Mouse (Mus musculus): Measurements from ENCODE around the gene Zfp865. TPM values are rescaled to one million over a fixed set of nuclear protein-coding genes. Genes with fewer than 3 reads are reported as not detected.
A peak's percentile ranks its signal among the peaks of the same experiment; 100 is the strongest.
"Not testable (repeated sequence)": the region's sequence is repeated elsewhere in the genome, so short reads cannot be mapped to it uniquely, and the experiment has no call there.

The Zfp865 gene
- polyA plus RNA-seq, 1 experiment from 2014 or later = 6.9 TPM

- Histone ChIP-seq H3K4me3 (peak overlapping the region; percentile 98), H3K4me2 (replicated peaks) (peak overlapping the region; percentile 73), H3K36me3 (peaks cover 51% of the 10 kb centered on the region), H3K4me1 (peaks cover 13% of the 10 kb centered on the region), H3K9ac (peak overlapping the region; percentile 98; the same call in 1 of the 2 replicates)
- peak; percentile 57 for ATAC-seq (ENCODE audit: low FRiP score, low read depth)
- H3K27ac ChIP-seq; H3K9me3 ChIP-seq; H3K27me3 ChIP-seq (replicated peaks): not testable (repeated sequence)
- 51% methylated on average over 9 of the region's 13 CpGs for WGBS
Measured at GRCm38 (mm10) chr7:5079365-5080009, 59.3 kb downstream of the Zfp865 start.

DNA sequence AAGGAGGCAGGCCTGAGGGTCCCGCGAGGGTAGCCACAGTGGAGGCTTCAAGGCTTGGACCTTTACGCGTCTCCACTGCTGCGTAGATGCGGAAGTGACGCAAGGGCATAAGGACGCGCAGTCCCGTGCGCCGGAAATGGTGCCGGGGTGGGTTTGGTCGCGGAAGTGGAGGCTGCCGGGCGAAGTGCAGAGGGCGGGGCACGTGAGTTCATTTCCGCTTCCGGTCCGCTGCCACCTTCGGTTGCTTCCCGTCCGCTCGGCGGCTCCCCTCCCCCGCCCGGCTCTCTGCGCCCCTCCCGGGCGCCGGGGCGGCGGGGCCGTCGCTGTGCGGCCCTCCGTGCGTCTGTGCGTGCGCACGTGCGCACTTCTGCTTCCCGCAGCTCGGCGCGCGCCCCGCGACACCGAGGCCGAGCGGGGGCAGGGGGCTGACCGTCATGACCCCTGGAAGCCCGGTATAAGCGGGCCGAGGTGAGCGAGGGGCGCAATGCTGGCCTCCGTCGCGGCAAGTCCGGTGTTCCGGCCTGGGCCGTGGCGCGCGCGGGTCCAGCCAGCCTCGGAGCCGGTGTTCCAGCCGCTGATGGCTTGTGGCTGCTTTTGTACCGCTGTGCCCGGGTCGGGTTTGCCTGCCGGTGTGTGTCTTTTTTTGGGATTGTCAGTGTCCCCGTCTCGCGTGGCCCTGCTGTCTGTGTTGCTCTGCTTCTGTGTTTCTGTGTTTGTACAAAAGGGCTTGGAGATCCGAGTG, 60.0 kb downstream of the Zfp865 start, which contains the start of gene Epn1:
Gene Epn1 (plus strand): TSS at position 226 of the 742 bp plus-strand sequence.
- under 1% methylated on average over 81 of the region's 81 CpGs for WGBS
- Histone ChIP-seq H3K27ac (peak within 1 kb of the TSS; percentile 69), H3K9me3 (no peaks in the 10 kb centered on the region), H3K36me3 (peaks cover 49% of the 10 kb centered on the region), H3K9ac (peak within 1 kb of the TSS; percentile 98), H3K4me1 (peaks cover 13% of the 10 kb centered on the region), H3K4me2 (replicated peaks) (peak within 1 kb of the TSS; percentile 73), H3K27me3 (replicated peaks) (no peaks in the 10 kb centered on the region), H3K4me3 (peak within 1 kb of the TSS; percentile 98)
- peak; percentile 99 for ATAC-seq (ENCODE audit: low FRiP score, low read depth)

DNA sequence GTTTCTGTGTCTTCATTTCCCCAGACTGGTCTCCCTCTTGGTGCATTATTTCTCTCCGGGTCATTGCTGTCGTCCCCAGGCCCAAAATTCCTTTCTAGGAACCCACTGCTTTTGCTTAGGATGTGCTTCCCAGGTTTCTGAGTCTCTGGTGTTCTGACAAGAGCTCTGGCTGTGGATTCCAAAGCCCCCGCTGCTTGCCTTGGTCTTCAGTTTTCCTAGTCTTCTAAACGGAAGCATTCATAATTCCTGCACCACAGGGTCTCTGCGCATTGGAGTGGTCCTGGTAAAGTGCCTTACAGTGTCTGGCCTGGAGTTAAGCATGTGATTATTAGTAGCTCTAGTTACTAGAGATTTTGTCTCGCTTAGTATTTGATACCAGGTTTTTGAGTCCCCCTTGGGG, 60.6 kb downstream of the Zfp865 start:
- peaks cover 13% of the 10 kb centered on the region for H3K4me1 ChIP-seq
- H3K27me3 ChIP-seq (replicated peaks) = no peaks in the 10 kb centered on the region
- H3K9ac ChIP-seq = peak overlapping the region; percentile 98
- ATAC-seq (ENCODE audit: low FRiP score, low read depth) = no peak
- H3K36me3 ChIP-seq = peaks cover 48% of the 10 kb centered on the region
- no peak overlapping the region for H3K27ac ChIP-seq
- peak overlapping the region; percentile 98 for H3K4me3 ChIP-seq
- peak overlapping the region; percentile 73 for H3K4me2 ChIP-seq (replicated peaks)
- 22% methylated on average over 6 of the region's 6 CpGs for WGBS
- no peaks in the 10 kb centered on the region for H3K9me3 ChIP-seq

DNA sequence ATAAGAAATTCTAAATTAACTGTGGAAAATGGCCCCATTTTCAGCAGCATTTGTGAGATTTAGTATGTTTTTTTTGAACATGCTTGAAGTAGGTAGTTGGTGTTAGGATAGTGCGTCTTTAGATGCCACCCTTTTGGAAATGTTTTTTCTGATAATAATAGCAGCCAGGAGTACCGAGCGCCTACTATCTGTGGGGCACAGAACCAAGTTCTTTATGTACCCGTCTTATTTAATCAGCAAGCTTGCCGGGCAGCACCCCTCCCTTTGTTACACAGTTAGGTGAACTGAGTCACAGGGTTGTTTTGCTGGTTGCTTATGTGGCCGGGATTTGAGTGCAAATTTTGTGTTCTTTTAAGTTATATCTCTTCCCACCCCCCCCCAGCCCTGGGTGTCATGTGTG, 61.1 kb downstream of the Zfp865 start:
- 71% methylated on average over 6 of the region's 6 CpGs for WGBS
- H3K36me3 ChIP-seq = peaks cover 49% of the 10 kb centered on the region

DNA sequence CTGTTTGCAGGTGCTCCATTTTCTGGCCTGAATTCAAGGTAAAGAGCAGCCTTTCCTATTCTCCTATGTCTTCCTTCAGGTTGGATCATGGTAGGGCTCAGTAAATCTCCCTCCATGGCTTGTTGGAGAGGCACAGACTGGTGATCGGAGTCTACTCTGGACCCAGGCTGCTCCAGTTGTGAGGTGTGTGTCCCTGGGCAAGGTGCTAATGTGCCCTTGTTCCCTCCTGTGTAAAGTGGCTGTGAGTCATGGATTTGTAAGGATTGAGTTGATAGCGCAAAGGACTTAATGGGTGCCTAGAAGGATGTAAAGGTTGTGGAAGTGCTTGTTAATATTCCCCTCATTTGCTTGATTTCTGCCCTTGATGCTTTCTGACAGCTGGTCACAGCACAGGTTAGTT, 61.8 kb downstream of the Zfp865 start:
- 97% methylated on average over 2 of the region's 2 CpGs for WGBS

More for the DNA sequence above, 61.1 kb downstream of the Zfp865 start:
- peak overlapping the region; percentile 98 for H3K4me3 ChIP-seq
- peak overlapping the region; percentile 73 for H3K4me2 ChIP-seq (replicated peaks)
- peak overlapping the region; percentile 98 for H3K9ac ChIP-seq
- no peak for ATAC-seq (ENCODE audit: low FRiP score, low read depth)
- H3K4me1 ChIP-seq = peaks cover 13% of the 10 kb centered on the region
- H3K9me3 ChIP-seq = no peaks in the 10 kb centered on the region
- no peak overlapping the region for H3K27ac ChIP-seq
- no peaks in the 10 kb centered on the region for H3K27me3 ChIP-seq (replicated peaks)

DNA sequence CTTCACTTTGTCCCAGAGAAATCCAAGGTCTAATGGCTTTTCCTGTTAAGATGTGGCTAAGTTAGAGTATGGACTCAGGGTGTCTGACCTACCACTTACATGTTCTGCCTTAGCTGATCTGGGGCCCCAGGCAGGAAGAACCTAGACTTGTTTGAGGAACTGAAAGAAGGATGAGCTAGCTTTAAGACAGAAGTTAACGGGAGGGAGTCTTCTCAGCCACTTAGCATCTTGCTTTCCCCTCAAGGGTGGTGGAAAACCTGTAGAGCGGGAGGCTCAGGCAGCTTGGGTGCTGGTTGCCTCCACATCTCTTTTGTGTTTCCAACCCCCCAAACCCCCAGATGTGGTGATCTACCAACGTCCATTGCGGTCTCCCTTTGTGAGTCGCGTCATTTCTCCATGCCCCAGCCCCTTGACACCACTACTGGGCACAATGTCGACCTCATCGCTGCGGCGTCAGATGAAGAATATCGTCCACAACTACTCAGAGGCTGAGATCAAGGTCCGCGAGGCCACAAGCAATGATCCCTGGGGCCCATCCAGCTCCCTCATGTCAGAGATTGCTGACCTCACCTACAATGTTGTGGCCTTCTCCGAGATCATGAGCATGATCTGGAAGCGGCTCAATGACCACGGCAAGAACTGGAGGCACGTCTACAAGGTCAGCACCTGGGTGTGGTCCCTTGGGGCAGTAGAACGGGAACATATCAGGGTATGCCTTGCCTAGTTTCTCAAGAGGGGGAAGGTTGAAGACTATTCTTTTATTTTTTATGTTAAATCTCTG, 63.3 kb downstream of the Zfp865 start:
- 94% methylated on average over 18 of the region's 18 CpGs for WGBS
- peaks cover 32% of the 10 kb centered on the region for H3K36me3 ChIP-seq
- ATAC-seq (ENCODE audit: low FRiP score, low read depth) = no peak
- H3K27ac ChIP-seq = no peak overlapping the region
- H3K4me2 ChIP-seq (replicated peaks) = no peak overlapping the region
- H3K4me1 ChIP-seq = peaks cover 16% of the 10 kb centered on the region
- H3K4me3 ChIP-seq = no peak overlapping the region
- no peaks in the 10 kb centered on the region for H3K27me3 ChIP-seq (replicated peaks)
- H3K9me3 ChIP-seq = no peaks in the 10 kb centered on the region
- no peak overlapping the region for H3K9ac ChIP-seq

More for the DNA sequence above, 61.8 kb downstream of the Zfp865 start:
- peak overlapping the region; percentile 73 for H3K4me2 ChIP-seq (replicated peaks)
- H3K4me1 ChIP-seq = peaks cover 13% of the 10 kb centered on the region
- H3K9me3 ChIP-seq = no peaks in the 10 kb centered on the region
- no peak overlapping the region for H3K4me3 ChIP-seq
- no peak for ATAC-seq (ENCODE audit: low FRiP score, low read depth)
- no peak overlapping the region for H3K27ac ChIP-seq
- H3K36me3 ChIP-seq = peaks cover 46% of the 10 kb centered on the region
- H3K9ac ChIP-seq = no peak overlapping the region
- H3K27me3 ChIP-seq (replicated peaks) = no peaks in the 10 kb centered on the region

- peaks cover 36% of the 10 kb centered on the region for H3K36me3 ChIP-seq
- ATAC-seq (ENCODE audit: low FRiP score, low read depth) = no peak
- peaks cover 16% of the 10 kb centered on the region for H3K4me1 ChIP-seq
- no peak overlapping the region for H3K9ac ChIP-seq
- no peaks in the 10 kb centered on the region for H3K9me3 ChIP-seq
- WGBS = 100% methylated on average over 1 of the region's 1 CpGs
- no peak overlapping the region for H3K4me2 ChIP-seq (replicated peaks)
- H3K4me3 ChIP-seq = no peak overlapping the region
- no peak overlapping the region for H3K27ac ChIP-seq
- no peaks in the 10 kb centered on the region for H3K27me3 ChIP-seq (replicated peaks)
Measured at GRCm38 (mm10) chr7:5085512-5085911, 65.3 kb downstream of the Zfp865 start.

Other genes starting within 250 kb of the Zfp865 start
- gene Fam71e2, start 249.1 kb upstream of the Zfp865 start, polyA plus RNA-seq (2016; fragmentation: Nextera tagmentation; extraction: Ambion mirVana) = not detected in 2 replicates
- gene Il11, start 237.5 kb upstream of the Zfp865 start, polyA plus RNA-seq (2016; fragmentation: Nextera tagmentation; extraction: Ambion mirVana) = 0.34 and 0.51 TPM in 2 replicates
- gene Tmem190, start 237.4 kb upstream of the Zfp865 start, polyA plus RNA-seq (2016; fragmentation: Nextera tagmentation; extraction: Ambion mirVana) = not detected in 2 replicates
- gene Tmem238, start 230.7 kb upstream of the Zfp865 start, polyA plus RNA-seq (2016; fragmentation: Nextera tagmentation; extraction: Ambion mirVana) = 2.7 and 3.1 TPM in 2 replicates
- 311 and 322 TPM in 2 replicates for gene Rpl28, start 227.5 kb upstream of the Zfp865 start, polyA plus RNA-seq (2016; fragmentation: Nextera tagmentation; extraction: Ambion mirVana)
- gene Ube2s, start 207.8 kb upstream of the Zfp865 start, polyA plus RNA-seq (2016; fragmentation: Nextera tagmentation; extraction: Ambion mirVana) = 380 and 386 TPM in 2 replicates
- 6.0 and 6.5 TPM in 2 replicates for gene Shisa7, start 175.7 kb upstream of the Zfp865 start, polyA plus RNA-seq (2016; fragmentation: Nextera tagmentation; extraction: Ambion mirVana)
- gene Isoc2b, start 150.1 kb upstream of the Zfp865 start, polyA plus RNA-seq (2016; fragmentation: Nextera tagmentation; extraction: Ambion mirVana) = 4.8 and 5.4 TPM in 2 replicates
- 0.91 and 0.93 TPM in 2 replicates for gene Isoc2a, start 143.2 kb upstream of the Zfp865 start, polyA plus RNA-seq (2016; fragmentation: Nextera tagmentation; extraction: Ambion mirVana)
- gene Gm36210, start 113.9 kb upstream of the Zfp865 start, polyA plus RNA-seq (2016; fragmentation: Nextera tagmentation; extraction: Ambion mirVana) = 0.29 TPM in 1 of 2 replicates, not detected in the other
- 4.4 and 4.5 TPM in 2 replicates for gene Zfp628, start 105.2 kb upstream of the Zfp865 start, polyA plus RNA-seq (2016; fragmentation: Nextera tagmentation; extraction: Ambion mirVana)
- 13.0 and 13.7 TPM in 2 replicates for gene Nat14, start 98.3 kb upstream of the Zfp865 start, polyA plus RNA-seq (2016; fragmentation: Nextera tagmentation; extraction: Ambion mirVana)
- gene Ssc5d, start 94.6 kb upstream of the Zfp865 start, polyA plus RNA-seq (2016; fragmentation: Nextera tagmentation; extraction: Ambion mirVana) = 2.5 and 3.0 TPM in 2 replicates
- 0.13 TPM in 2 replicates for gene Sbk2, start 56.0 kb upstream of the Zfp865 start, polyA plus RNA-seq (2016; fragmentation: Nextera tagmentation; extraction: Ambion mirVana)
- gene Sbk3, start 49.2 kb upstream of the Zfp865 start, polyA plus RNA-seq (2016; fragmentation: Nextera tagmentation; extraction: Ambion mirVana) = 0.11 TPM in 2 replicates
- gene Zfp579, start 24.2 kb upstream of the Zfp865 start, polyA plus RNA-seq (2016; fragmentation: Nextera tagmentation; extraction: Ambion mirVana) = 52.4 and 57.5 TPM in 2 replicates
- gene Zfp524, start 6.0 kb upstream of the Zfp865 start, polyA plus RNA-seq (2016; fragmentation: Nextera tagmentation; extraction: Ambion mirVana) = 8.2 and 8.7 TPM in 2 replicates
- gene Fiz1, start 5.7 kb upstream of the Zfp865 start, polyA plus RNA-seq (2016; fragmentation: Nextera tagmentation; extraction: Ambion mirVana) = 62.0 and 63.3 TPM in 2 replicates
- gene Gm44973, start 4.9 kb upstream of the Zfp865 start, polyA plus RNA-seq (2016; fragmentation: Nextera tagmentation; extraction: Ambion mirVana) = 0.26 TPM in 1 of 2 replicates, not detected in the other
- gene Ccdc106, start 177 bp downstream of the Zfp865 start, polyA plus RNA-seq (2016; fragmentation: Nextera tagmentation; extraction: Ambion mirVana) = 14.3 and 17.0 TPM in 2 replicates
- not detected in 2 replicates for gene 4632433K11Rik, start 13.7 kb downstream of the Zfp865 start, polyA plus RNA-seq (2016; fragmentation: Nextera tagmentation; extraction: Ambion mirVana)
- 4.2 and 5.9 TPM in 2 replicates for gene Zfp784, start 18.1 kb downstream of the Zfp865 start, polyA plus RNA-seq (2016; fragmentation: Nextera tagmentation; extraction: Ambion mirVana)
- gene Zfp580, start 31.2 kb downstream of the Zfp865 start, polyA plus RNA-seq (2016; fragmentation: Nextera tagmentation; extraction: Ambion mirVana) = 53.5 and 56.0 TPM in 2 replicates
- 147 and 163 TPM in 2 replicates for gene U2af2, start 41.8 kb downstream of the Zfp865 start, polyA plus RNA-seq (2016; fragmentation: Nextera tagmentation; extraction: Ambion mirVana)
- gene Epn1, start 59.9 kb downstream of the Zfp865 start, polyA plus RNA-seq (2016; fragmentation: Nextera tagmentation; extraction: Ambion mirVana) = 73.4 and 80.5 TPM in 2 replicates
- gene Rfpl4, start 96.6 kb downstream of the Zfp865 start, polyA plus RNA-seq (2016; fragmentation: Nextera tagmentation; extraction: Ambion mirVana) = 0.18 TPM in 1 of 2 replicates, not detected in the other
- gene Rasl2-9, start 105.6 kb downstream of the Zfp865 start, polyA plus RNA-seq (2016; fragmentation: Nextera tagmentation; extraction: Ambion mirVana) = 0.27 and 0.38 TPM in 2 replicates
- gene Vmn1r55, start 129.3 kb downstream of the Zfp865 start, polyA plus RNA-seq (2016; fragmentation: Nextera tagmentation; extraction: Ambion mirVana) = 0.01 and 0.08 TPM in 2 replicates
- not detected in 2 replicates for gene Vmn1r56, start 176.4 kb downstream of the Zfp865 start, polyA plus RNA-seq (2016; fragmentation: Nextera tagmentation; extraction: Ambion mirVana)
- gene Vmn1r57, start 198.1 kb downstream of the Zfp865 start, polyA plus RNA-seq (2016; fragmentation: Nextera tagmentation; extraction: Ambion mirVana) = not detected in 2 replicates